Mouse (Mus musculus): ENCODE data around the gene 1110002E22Rik.

1110002E22Rik gene

DNA sequence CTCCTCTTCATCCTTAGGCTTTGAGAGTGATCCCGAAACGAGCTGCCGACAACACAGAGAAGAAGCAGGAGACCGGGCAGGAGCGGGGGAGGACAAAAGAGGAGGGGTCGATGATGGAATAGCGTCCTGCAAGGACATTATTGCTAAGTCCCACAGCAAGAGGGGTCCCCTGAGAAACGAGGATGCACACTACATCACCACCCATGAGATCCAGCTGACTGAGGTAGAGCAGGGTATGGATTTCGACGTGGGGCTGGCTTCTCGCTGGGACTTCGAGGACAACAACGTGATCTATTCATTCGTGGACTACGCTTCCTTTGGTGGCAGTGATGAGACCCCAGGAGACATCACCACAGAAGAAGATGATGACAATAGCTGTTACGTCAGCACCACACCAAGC is 1.1 kb downstream of the 1110002E22Rik start:
- no peak for DNase-seq

DNA sequence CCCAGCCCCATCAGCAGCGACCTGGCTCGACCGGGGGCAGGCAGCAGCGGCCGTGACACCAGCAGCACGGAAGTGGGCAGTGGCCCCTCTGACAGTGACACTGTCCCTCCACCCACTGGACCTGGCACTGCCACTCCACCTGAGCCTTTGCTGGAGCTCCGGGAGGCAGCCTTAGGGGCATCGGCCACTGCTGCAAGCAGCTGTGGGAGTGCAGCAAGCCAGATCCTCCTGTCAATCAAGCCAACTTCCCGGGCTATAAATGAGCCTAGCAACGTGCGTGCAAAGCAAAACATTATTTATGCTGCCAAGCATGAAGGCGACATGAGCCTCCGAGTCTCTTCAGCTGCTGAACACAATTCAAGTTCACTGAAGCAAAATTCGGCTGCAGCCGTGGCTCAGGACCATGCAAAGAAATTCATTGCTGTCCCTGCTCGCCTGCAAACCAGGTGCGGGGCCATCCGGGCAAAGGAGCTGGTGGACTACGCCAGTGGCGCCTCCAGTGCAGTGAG is 1.6 kb downstream of the 1110002E22Rik start:
- DNase-seq: no peak

DNA sequence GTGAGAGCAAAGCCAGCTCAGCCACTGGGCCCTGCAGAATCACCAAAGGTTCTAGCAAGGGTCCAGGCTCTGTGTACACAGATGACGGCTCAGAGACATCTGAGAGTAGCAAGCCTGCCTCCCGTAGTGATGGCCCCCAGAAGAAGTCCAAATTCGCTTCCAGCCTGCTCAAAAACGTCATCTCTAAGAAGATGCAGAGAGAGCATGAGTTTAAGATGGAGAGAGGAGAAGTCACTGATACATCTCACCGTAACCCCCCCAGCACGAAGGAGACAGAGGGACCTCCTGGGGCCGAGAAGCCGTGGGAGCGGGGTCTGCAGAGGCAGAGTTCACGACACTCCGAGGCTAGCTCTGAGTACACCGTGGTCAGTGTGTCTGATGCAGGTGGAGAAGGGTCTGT is 2.4 kb downstream of the 1110002E22Rik start, which contains the start of gene Gm5105:
Gene Gm5105 (minus strand): TSS at position 101 of the 400 bp plus-strand sequence.
- DNase-seq: no peak

DNA sequence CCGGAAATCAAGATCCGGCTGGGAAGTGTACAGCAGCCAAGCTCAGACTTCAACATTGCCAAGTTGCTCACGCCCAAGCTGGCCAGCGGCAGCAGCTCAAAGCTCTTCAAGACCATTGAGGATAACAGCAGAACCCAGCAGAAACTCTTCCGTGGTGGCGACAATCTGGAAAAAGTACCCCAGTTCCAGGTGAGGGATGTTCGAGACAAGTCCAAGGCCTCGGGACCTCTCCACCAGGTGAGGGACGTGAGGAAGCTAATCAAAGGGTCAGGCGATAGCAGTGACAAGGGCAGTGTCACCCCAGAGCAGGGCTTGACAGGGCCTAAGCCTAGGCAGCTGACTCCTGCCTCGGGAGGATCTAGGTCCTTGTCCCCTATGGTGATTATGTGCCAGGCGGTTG is 3.3 kb downstream of the 1110002E22Rik start:
- no peak for DNase-seq

DNA sequence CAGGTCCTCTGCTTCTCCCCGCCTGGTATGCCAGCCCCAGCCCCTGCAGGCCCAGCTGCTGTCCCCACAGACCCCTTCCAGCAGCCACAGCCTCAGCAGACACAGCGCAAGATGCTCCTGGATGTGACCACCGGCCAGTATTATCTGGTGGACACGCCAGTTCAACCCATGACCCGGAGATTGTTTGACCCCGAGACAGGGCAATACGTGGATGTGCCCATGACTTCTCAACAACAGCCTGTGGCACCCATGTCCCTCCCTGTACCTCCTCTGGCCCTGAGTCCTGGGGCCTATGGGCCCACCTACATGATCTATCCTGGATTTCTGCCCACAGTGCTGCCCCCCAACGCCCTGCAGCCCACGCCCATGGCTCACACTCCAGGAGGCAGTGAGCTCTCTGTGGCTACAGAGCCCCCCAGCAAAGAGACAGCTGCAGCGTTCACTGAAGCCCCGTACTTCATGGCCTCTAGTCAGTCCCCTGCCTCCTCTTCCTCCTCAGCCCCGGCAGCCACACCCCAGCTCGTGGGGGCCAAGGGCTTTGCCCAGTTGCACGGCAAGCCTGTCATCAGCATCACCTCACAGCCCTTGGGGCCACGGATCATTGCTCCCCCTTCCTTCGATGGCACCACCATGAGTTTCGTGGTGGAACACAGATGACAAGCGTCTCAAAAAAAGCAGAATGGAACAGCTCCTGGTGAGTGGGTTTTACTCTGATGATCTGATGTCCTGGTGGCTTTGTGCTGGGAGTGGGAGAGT is 5.1 kb downstream of the 1110002E22Rik start:
- no peak for DNase-seq

DNA sequence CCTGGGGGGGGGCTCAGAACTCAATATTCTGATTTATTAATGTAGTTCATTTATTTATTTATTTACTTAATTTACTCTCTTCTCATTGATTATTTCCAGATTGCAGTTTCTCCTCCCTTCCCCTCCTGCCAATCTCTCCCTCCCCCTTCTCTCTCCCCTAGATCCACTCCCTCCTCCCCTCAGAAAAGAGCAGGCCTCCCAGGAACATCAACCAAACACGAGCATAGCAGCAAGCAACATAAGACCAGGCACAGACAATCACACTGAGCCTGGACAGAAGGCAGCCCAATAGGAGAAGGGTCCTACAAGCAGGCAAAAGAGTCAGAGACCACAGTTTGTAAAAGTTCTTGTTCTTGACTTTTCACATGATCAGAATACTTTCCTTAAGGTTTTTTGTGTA is 6.2 kb downstream of the 1110002E22Rik start:
- DNase-seq: no peak

DNA sequence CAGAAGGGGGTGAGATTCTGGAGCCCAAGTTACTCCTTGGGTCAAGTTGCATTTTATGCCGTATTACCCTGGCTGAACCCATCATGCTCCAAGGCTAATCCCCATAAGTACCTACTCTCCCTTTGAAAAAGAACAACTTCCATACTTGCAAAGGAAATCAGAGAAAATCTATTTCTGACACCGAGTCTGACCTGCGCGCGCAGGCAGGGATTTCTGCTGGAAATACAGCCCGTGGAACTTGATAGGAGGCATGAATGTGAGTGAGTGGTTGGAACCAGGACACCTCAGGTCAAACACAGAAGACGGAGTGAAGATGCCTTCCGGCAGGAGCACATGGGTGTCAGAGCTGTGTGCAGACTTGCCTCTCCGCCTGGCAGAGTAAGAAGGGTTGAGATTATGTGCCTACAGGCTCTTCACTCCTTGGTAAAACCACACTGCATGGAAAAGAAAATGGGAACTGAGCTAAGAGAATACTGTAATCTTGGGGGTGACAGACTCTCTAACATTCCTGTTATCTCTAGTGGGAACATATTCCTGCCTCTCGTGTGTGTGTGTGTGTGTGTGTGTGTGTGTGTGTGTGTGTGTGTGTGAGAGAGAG is 6.7 kb downstream of the 1110002E22Rik start:
- no peak for DNase-seq

DNA sequence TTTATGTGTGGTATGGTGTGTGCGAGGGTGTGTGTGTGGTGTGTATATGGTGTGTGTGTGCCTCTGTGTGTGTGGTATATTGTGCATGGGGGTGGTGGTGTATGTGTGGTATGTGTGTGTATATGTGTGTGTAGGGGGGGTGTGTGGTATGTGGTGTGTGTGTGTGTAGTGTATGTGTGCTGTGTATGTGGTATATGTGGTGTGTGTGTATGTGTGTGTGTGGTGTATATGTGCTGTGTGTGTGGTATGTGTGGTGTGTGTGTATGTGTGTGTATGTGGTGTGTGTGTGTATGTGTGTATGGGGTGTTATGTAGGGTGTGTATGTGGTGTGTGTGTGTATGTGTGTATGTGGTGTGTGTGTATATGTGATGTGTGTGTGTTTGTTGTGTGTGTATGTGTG is 9.4 kb downstream of the 1110002E22Rik start:
- no peak for DNase-seq

DNA sequence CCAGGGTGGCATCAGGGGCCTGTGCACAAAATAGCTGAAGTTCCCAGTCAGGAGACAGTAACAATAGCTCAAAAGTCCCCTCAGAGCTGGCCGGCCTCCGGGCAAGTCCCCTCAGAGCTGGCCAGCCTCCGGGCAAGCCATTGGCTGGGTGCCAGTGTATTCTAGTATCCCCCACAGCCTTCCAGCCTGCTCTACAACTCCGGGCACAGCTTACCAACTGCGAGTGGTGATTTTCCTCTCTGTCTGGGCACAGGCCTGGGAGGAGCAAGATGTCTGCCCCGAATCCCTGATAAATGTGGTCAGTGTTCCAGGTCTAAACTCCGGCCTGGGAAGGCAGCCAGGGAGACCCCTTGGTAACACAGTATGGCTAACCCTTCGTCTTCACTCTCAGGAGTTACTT is 10.4 kb downstream of the 1110002E22Rik start:
- no peak for DNase-seq

DNA sequence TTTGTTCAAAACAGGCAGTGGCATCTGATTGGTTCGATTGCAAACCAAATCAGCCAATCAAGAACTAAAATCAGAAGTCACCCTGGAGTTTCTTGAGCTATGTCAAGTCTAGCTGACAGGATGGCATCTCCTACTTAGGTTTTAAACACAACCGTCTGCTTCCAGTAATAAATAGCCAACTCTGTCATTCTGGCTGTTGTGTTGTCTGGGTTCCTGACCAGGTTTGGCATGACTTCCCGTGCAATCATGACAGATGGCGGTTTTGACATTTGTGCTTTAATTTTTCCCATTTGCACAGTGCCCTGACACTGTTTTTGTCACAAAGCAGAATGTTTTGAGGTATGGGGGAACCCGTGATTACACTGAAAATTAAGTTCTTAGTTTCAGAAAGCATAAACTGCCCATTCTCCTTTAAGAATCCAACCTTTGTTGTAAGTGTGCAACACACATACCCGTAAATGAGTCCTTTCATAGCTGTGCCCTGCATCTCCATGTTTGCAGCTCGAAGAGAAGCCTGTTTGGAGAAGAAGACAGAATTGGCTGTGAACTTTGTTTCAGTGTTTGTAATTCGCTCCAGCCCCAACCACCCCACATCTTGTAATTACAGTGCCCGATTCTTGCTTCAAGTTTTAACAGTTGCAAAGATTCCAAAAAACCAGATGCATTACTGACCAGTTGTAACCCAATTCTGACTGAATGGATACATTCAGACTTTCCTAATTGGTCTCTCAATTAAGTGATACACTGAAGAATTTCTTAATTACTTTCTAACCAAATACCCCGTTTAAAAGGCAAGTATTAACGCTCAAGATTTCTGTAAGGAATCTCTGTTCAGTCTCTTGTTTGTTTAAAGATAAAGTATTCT is 12.9 kb downstream of the 1110002E22Rik start:
- no peak for DNase-seq

DNA sequence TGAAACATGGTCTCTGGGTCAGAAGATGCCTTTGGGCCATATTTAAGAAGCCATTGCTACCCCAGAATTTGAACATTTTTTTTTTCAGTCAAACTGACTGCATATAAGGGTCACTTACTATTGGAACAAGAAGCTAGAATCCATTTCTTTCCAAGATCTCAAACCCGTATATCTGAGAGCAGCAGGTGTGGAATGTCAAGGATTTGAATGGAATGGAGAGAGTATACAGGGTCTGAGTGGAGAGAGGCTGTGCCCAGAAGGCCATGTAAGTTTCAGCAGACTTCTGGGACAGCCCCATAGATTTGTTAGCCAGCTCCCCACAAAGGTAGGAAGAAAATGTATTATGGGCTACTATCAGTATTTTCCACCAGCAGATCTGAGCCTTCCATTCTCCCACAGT is 13.8 kb downstream of the 1110002E22Rik start:
- no peak for DNase-seq

DNA sequence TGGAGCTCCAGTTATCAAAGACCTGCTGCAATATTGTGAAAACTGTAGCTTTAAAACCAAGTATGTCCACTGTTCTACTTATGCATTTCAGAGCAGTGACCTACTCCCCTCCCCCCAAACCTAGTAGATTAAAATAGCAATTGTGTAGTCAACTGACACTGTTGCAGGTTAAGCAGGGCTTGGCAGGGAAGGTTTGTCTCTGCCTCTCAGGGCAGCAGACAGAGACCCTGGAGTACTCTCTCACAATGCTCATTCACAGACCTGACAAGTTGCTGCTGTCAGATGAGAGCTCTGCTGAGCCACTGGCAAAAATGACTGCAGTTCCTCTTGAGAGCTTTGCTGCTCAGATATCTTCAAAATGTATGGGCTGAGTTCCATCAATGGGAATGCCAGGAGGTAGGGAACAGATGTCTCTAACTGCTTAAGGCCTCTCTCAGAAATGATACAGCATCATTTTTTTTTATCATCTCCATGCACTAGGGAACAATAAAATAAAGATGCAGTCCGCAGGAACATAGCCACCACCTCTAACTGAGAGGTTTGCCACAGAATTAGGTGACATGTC is 18.3 kb downstream of the 1110002E22Rik start:
- no peak for DNase-seq

DNA sequence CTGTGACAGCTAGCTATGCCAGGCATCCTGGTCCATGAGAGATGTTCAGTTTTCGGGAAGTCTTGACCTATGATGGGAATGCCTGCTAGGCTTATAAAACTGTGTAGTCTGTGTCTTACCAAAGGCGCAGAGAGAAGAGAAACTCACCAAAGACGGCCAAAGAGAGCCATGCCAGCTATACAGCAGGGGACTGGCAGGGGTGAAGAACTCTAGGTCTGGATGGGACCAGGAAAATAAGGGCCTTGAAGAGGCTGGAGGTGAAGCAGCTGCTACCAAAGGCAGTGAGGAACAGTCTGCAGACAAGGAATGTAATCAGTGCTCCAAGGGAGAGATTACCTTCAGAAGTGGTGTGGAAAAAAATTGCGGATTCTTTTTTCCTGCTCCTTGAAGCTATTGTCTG is 19.0 kb downstream of the 1110002E22Rik start:
- no peak for DNase-seq

DNA sequence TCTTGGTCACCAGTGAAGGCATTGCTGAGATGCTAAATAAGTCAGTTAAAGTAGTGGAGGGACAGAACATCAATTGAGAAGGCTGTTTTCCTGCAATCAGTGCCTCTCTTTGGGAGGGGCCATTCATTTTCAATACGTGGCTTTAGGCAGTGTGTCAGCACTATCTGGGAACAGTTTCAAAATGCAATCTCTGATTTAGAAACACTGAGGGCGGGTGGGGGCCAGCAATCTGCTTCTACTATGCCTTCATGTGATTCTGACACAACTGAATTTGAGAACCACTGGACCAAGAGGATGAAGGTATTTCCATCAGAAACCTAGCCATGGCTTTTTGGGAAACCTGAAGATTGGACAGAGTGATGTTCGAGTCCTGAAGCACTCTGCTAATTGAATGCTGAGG is 30.4 kb downstream of the 1110002E22Rik start:
- no peak for DNase-seq

DNA sequence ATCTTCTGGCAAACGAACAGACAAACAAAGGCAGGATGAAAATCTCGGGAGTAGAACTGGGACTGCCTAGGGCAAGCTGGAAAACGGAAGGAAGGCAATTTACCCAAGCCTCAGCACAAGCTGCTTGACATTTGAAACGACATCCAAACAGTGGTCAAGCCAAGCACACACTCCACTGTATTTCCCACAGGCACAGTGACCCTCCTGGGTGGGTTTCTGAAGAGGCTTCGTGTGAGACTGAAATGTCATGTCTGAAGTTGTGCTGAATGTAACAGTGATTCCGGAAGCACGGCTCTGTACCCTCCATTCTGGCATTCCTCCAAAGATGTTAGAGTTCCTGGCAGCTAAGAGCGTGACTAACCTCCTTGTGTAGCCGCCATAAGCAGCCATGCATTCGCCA is 30.9 kb downstream of the 1110002E22Rik start:
- no peak for DNase-seq

DNA sequence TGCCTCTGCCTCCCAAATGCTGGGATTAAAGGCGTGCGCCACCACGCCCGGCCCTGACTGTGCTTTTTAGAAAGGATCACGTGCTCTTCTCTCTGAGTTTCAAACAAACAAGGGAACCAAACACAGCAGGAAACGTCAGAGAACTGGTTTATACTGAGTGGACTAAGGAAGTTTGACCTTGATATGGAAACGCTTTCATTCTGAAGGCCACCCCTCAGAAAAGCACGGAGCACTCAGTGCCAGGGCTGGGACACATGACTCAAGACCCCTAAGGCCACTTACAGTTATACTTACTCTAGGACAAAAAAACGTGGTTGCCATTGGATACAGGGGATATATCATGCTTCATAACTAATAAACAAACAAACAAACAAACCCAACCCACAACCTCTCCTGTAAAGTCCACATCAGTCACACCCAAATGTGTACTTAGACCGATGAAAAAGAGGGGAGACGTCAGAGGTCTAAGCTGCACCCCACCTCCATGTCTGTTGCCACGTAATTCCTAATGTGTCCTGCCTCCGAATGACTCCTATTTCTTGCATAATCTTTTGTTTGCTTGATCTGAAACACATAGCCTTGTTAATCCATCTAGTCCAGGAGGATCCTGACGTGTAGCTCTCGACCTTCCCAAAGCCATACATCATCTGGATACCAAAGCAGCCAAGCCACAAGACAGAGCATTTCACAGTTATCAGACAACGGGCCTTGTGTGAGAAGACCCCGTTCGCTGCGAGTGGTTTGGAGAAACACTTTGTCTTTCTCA is 31.6 kb downstream of the 1110002E22Rik start:
- no peak for DNase-seq

DNA sequence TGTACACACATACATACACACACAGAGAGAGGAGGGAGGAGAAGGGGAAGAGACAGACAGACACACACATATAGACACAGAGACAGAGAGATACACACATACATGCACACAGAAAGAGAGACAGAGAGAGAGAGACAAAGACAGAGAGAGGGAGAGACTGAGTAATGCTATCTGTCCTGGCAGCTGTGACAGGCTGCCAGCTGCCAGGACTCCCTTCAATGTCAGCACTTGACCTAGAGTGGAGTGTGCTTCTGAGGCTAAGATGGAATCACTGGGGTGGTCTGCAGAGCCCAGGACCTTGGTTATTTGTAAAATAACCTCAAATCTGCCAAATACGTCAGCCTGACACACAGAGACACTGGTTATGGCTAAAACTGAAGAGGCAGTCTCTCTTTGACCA is 32.9 kb downstream of the 1110002E22Rik start:
- no peak for DNase-seq

DNA sequence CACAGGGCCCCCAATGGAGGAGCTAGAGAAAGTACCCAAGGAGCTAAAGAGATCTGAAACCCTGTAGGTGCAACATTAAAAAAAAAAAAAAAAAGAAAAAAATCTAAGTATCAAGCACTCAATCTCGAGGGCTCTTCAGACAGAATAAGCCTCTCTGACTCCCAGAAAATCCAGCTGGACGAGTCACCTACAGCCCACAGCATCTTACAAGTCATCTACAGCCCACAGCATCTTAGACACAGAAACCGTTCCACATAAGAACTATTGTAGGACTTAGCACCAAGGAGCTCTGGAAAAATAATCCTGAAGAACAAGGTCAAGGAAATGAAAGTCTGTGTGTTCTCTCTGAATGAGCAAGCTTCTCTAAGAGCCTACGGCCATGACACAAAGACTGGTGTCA is 37.1 kb downstream of the 1110002E22Rik start:
- DNase-seq: no peak

DNA sequence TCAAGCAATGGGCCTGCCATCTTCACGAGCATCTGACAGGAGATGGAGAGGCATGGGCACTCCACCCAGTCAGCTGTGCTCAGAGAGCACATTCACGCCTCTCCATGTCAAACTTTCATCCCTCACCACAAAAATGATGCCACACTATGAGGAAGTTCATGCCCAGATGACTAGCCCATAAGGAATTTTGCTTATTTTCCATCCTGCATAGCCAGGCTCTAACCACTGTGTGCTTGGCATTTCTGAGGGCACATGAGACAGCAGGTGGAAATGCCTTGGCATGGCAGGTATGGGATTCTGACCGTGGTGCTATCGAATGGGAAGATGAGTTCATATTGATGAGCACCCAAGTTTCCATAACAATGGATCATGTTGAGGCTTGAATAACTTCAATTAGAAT is 38.8 kb downstream of the 1110002E22Rik start:
- DNase-seq: no peak

DNA sequence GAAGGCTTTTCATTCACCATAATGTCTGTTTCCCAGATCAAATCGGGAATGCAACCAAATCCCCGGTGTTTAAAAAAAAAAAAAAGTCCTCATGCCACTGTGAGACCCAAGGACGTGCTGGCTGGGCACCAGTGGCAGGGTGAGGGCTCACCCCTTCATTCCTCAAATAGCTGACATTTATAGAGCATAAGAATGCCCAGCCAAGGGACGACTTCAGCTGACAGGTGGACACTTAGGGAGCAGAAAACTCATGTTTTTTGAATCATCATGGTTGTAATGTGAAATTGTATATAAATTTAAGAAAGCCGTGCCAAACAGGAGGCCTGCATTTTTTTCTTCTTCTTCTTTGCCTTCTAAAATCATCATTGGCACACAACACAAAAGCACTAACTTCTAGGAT is 40.2 kb downstream of the 1110002E22Rik start:
- no peak for DNase-seq

DNA sequence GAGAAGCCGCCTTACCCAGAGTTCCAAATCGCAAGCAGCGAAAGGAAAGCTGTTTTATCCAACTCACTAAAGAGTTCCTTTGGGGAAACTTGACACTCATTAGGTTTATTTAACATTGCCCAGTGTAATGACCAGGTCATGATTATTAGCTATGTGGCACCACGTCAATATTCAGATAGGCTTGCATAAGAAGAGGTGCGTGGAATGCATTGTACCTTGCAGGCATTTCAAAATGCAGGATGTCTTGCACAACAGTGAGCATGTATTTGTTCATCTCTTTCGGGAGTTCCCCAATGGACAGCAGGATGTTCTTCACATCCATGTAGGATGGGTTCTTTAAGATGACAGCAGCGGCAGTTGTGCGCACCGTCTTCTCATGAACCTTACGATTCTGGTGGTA is 42.0 kb downstream of the 1110002E22Rik start:
- no peak for DNase-seq
